Mouse (Mus musculus): ENCODE results near the gene Hrg. TPM values are rescaled to one million over a fixed set of nuclear protein-coding genes. Genes with fewer than 3 reads are reported as not detected.

Hrg gene
- polyA plus RNA-seq, 1 experiment from 2014 or later, result not detected

Other genes with a start within 250 kb of the Hrg start
- 0.26 TPM in 1 of 2 replicates, not detected in the other for gene Crygs, start 139.5 kb upstream of the Hrg start, polyA plus RNA-seq (2014; fragmentation: Nextera tagmentation; extraction: Ambion mirVana)
- 36.3 and 40.2 TPM in 2 replicates for gene Tbccd1, start 93.4 kb upstream of the Hrg start, polyA plus RNA-seq (2014; fragmentation: Nextera tagmentation; extraction: Ambion mirVana)
- 100 and 104 TPM in 2 replicates for gene Dnajb11, start 93.2 kb upstream of the Hrg start, polyA plus RNA-seq (2014; fragmentation: Nextera tagmentation; extraction: Ambion mirVana)
- gene Ahsg, start 59.8 kb upstream of the Hrg start, polyA plus RNA-seq (2014; fragmentation: Nextera tagmentation; extraction: Ambion mirVana), result 0.14 TPM in 1 of 2 replicates, not detected in the other
- not detected in 2 replicates for gene Fetub, start 32.7 kb upstream of the Hrg start, polyA plus RNA-seq (2014; fragmentation: Nextera tagmentation; extraction: Ambion mirVana)
- gene Kng2, start 78.4 kb downstream of the Hrg start, polyA plus RNA-seq (2014; fragmentation: Nextera tagmentation; extraction: Ambion mirVana), result not detected in 2 replicates
- gene Kng1, start 106.8 kb downstream of the Hrg start, polyA plus RNA-seq (2014; fragmentation: Nextera tagmentation; extraction: Ambion mirVana), result not detected in 2 replicates
- gene Eif4a2, start 156.4 kb downstream of the Hrg start, polyA plus RNA-seq (2014; fragmentation: Nextera tagmentation; extraction: Ambion mirVana), result 210 and 232 TPM in 2 replicates
- 237 and 249 TPM in 2 replicates for gene Rfc4, start 176.7 kb downstream of the Hrg start, polyA plus RNA-seq (2014; fragmentation: Nextera tagmentation; extraction: Ambion mirVana)
- gene Adipoq, start 195.5 kb downstream of the Hrg start, polyA plus RNA-seq (2014; fragmentation: Nextera tagmentation; extraction: Ambion mirVana), result 0.22 TPM in 1 of 2 replicates, not detected in the other

All from midbrain, embryonic 11.5 days (tissue).